Mouse (Mus musculus) liver, adult 2 months (tissue): ENCODE data around the gene Rsg1. TPM values are rescaled to one million over a fixed set of nuclear protein-coding genes. Genes with fewer than 3 reads are reported as not detected.
A peak's percentile ranks its signal among the peaks of the same experiment; 100 is the strongest.

Experiments
- DNase-seq: peaks from one replicate; pipeline ENCODE4 v3.0.0-alpha.2; 2011; ENCODE audit warnings: low read depth, low spot score; ENCODE audit errors: extremely low read depth
- H3K27ac ChIP-seq: fragments of 200-500 bp; replicated peaks from 2 replicates; pipeline ENCODE4 v1.5.1; 2012; ENCODE audit warnings: low read depth, mild to moderate bottlenecking, control low read depth, inconsistent platforms, low read length; ENCODE audit not compliant: insufficient read depth
- H3K27me3 ChIP-seq: fragments of 200-500 bp; 2 replicates; pipeline ENCODE4 v1.6.1; 2012; ENCODE audit warnings: mild to moderate bottlenecking, moderate library complexity, low read length, inconsistent platforms; ENCODE audit not compliant: control insufficient read depth, insufficient read depth
- H3K36me3 ChIP-seq: fragments of 200-500 bp; 2 replicates; pipeline ENCODE4 v1.6.1; 2012; ENCODE audit warnings: low read length, inconsistent platforms; ENCODE audit not compliant: control insufficient read depth, insufficient read depth
- H3K4me1 ChIP-seq: fragments of 200-500 bp; 2 replicates; pipeline ENCODE4 v1.6.1; 2011; ENCODE audit warnings: low read length; ENCODE audit not compliant: control insufficient read depth, insufficient read depth
- H3K4me3 ChIP-seq: fragments of 200-500 bp; 2 replicates; pipeline ENCODE4 v1.5.1; 2011; ENCODE audit warnings: low read depth, mild to moderate bottlenecking, control low read depth, low read length, moderate library complexity; ENCODE audit not compliant: insufficient read depth
- H3K79me2 ChIP-seq: fragments of 200-500 bp; 2 replicates; pipeline ENCODE4 v1.6.1; 2012; ENCODE audit warnings: inconsistent platforms, mild to moderate bottlenecking, low read length, moderate library complexity; ENCODE audit not compliant: control insufficient read depth, insufficient read depth
- H3K9ac ChIP-seq: fragments of 200-500 bp; 2 replicates; pipeline ENCODE4 v1.6.1; 2012; ENCODE audit warnings: low read depth, mild to moderate bottlenecking, control low read depth, inconsistent platforms, low read length
- CTCF ChIP-seq: fragments of 200-500 bp; IDR thresholded peaks from 2 replicates; pipeline ENCODE4 v1.5.1; 2011; ENCODE audit warnings: low read depth, low read length, control low read depth
- POLR2A ChIP-seq: fragments of 200-500 bp; IDR thresholded peaks from 2 replicates; pipeline ENCODE4 v1.6.1; 2011; ENCODE audit warnings: low read length, control low read depth; ENCODE audit not compliant: insufficient read depth; ENCODE audit errors: extremely low read depth
- WGBS: fragments of 180-500 bp; shearing (Covaris S2); methylation state at CpG from one replicate; pipeline ENCODE4 v1.1.7; 2018; 5-methylcytosine and 5-hydroxymethylcytosine counted together
- polyA plus RNA-seq: library from polyadenylated mRNA; depleted of rRNA; stranded (reverse); fragments of >200 nt; gene quantifications from 2 replicates; pipeline ENCODE4 v1.2.3, GENCODE M21; 2012
- total RNA-seq: library from RNA; depleted of rRNA; stranded (reverse); fragments of >200 nt; gene quantifications from 2 replicates; pipeline ENCODE4 v1.2.3, GENCODE M21; 2014

Gene Rsg1
- total and polyA plus RNA-seq, 2 experiments, result 0.50 to 0.55 TPM

- Histone ChIP-seq H3K36me3 (peaks cover 13% of the 10 kb centered on the region; the same call in 1 of the 2 replicates), H3K79me2 (peaks cover 1% of the 10 kb centered on the region; the same call in 1 of the 2 replicates), H3K4me3 (no peak overlapping the region), H3K27ac (no peak overlapping the region), H3K27me3 (no peaks in the 10 kb centered on the region), H3K9ac (no peak overlapping the region), H3K4me1 (0 out of 2 replicates have a peak, but pooled peaks cover 2% of the 10 kb centered on the region)
- peak; percentile 88 for DNase-seq
- WGBS, result 35% methylated on average over 8 of the region's 8 CpGs
- TF ChIP-seq CTCF, result no peak
- no peak for TF ChIP-seq POLR2A
These were observed 37.3 kb downstream of the Rsg1 start for GRCm38 (mm10) chr4:141251071-141251470.

GRCm38 (mm10) chr4:141252641-141253040 is 38.9 kb downstream of the Rsg1 start:
- H3K27ac ChIP-seq, result no peak overlapping the region
- H3K36me3 ChIP-seq, result peaks cover 10% of the 10 kb centered on the region; the same call in 1 of the 2 replicates
- TF ChIP-seq CTCF (no peak), POLR2A (no peak)
- 74% methylated on average over 2 of the region's 2 CpGs for WGBS
- H3K9ac ChIP-seq, result no peak overlapping the region
- 0 out of 2 replicates have a peak, but pooled peaks cover 2% of the 10 kb centered on the region for H3K4me1 ChIP-seq
- H3K27me3 ChIP-seq, result no peaks in the 10 kb centered on the region
- no peaks in the 10 kb centered on the region for H3K79me2 ChIP-seq
- H3K4me3 ChIP-seq, result no peak overlapping the region
- no peak for DNase-seq

- TF ChIP-seq CTCF (no peak), POLR2A (no peak)
- 83% methylated on average over 16 of the region's 16 CpGs for WGBS
- Histone ChIP-seq H3K4me1 (0 out of 2 replicates have a peak, but pooled peaks cover 2% of the 10 kb centered on the region), H3K4me3 (no peak overlapping the region), H3K27ac (0 out of 2 replicates have a peak overlapping the region, but pooled peaks have one; percentile 4), H3K9ac (no peak overlapping the region), H3K36me3 (peaks cover 9% of the 10 kb centered on the region; the same call in 1 of the 2 replicates), H3K27me3 (no peaks in the 10 kb centered on the region), H3K79me2 (no peaks in the 10 kb centered on the region)
- no peak for DNase-seq
These were observed 40.5 kb downstream of the Rsg1 start for GRCm38 (mm10) chr4:141254234-141254633.

GRCm38 (mm10) chr4:141257440-141257839 is 43.7 kb downstream of the Rsg1 start:
- Histone ChIP-seq H3K4me3 (no peak overlapping the region), H3K27ac (no peak overlapping the region), H3K9ac (no peak overlapping the region), H3K79me2 (no peaks in the 10 kb centered on the region), H3K36me3 (no peaks in the 10 kb centered on the region; the same call in 1 of the 2 replicates), H3K27me3 (no peaks in the 10 kb centered on the region), H3K4me1 (peaks cover 3% of the 10 kb centered on the region; the same call in 1 of the 2 replicates)
- 83% methylated on average over 5 of the region's 5 CpGs for WGBS
- DNase-seq, result no peak
- TF ChIP-seq POLR2A (no peak), CTCF (peak; percentile 68)

GRCm38 (mm10) chr4:141259413-141259812 is 45.7 kb downstream of the Rsg1 start:
- 30% methylated on average over 12 of the region's 12 CpGs for WGBS
- peaks cover 3% of the 10 kb centered on the region; the same call in 1 of the 2 replicates for H3K4me1 ChIP-seq
- H3K79me2 ChIP-seq, result no peaks in the 10 kb centered on the region
- H3K27ac ChIP-seq, result peak overlapping the region; percentile 1; the same call in 1 of the 2 replicates
- no peak overlapping the region for H3K9ac ChIP-seq
- no peaks in the 10 kb centered on the region for H3K36me3 ChIP-seq
- peak; percentile 70 for DNase-seq
- no peaks in the 10 kb centered on the region for H3K27me3 ChIP-seq
- no peak overlapping the region for H3K4me3 ChIP-seq
- TF ChIP-seq CTCF (no peak), POLR2A (no peak)

- WGBS, result 21% methylated on average over 16 of the region's 16 CpGs
- TF ChIP-seq POLR2A (no peak), CTCF (no peak)
These were observed 46.4 kb downstream of the Rsg1 start for GRCm38 (mm10) chr4:141260007-141260723.

More at GRCm38 (mm10) chr4:141260007-141260723, 46.4 kb downstream of the Rsg1 start:
- peaks cover 3% of the 10 kb centered on the region; the same call in 1 of the 2 replicates for H3K4me1 ChIP-seq
- peak overlapping the region; percentile 3; the same call in 1 of the 2 replicates for H3K4me3 ChIP-seq
- H3K36me3 ChIP-seq, result no peaks in the 10 kb centered on the region
- no peaks in the 10 kb centered on the region for H3K79me2 ChIP-seq
- no peaks in the 10 kb centered on the region for H3K27me3 ChIP-seq
- H3K27ac ChIP-seq, result no peak overlapping the region
- peak; percentile 82 for DNase-seq
- no peak overlapping the region for H3K9ac ChIP-seq
